Mouse (Mus musculus): ENCODE measurements around the gene Kpna3.

DNA sequence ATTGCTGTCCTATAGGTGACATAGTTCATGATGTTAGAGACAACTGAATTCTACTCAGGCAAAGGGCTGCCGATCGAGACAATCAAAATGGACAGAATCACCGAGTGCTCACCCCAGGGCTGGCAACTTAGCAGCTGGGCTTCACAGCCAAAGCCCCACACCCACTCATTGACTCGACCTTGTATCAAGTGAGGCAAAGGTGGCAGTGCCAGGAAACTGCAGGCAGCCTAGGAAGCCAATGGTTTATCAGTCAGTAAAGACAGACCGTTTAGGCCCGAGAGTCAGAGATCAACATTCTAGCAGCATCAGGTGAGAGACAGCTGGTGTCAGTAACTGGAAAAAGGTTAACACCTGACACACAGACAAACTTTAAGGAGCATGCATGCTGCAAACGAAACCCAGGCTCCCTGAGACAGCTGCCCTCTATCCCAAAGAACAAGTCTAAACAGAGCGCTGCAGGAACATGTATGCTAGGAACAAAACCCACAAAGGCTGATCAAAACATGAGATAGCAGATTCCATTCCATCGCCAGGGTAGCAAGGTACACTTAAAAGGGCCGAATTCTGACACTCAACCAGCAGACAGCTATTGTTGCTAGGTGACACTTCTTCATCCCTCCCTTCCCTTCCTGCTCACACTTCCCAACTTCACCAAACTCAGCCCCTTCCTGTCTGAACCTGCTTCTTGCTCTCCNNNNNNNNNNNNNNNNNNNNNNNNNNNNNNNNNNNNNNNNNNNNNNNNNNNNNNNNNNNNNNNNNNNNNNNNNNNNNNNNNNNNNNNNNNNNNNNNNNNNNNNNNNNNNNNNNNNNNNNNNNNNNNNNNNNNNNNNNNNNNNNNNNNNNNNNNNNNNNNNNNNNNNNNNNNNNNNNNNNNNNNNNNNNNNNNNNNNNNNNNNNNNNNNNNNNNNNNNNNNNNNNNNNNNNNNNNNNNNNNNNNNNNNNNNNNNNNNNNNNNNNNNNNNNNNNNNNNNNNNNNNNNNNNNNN is 85.1 kb downstream of the Kpna3 start:
- TF ChIP-seq CTCF (IDR thresholded peaks at IDR 0.05; ENCODE audit: borderline replicate concordance, insufficient read depth, low read length): no peak
- no peak for TF ChIP-seq POLR2A (IDR thresholded peaks at IDR 0.05; ENCODE audit: low read depth, low read length)
